Mouse (Mus musculus) forebrain, postnatal 0 days (tissue): ENCODE data around the gene Prex1. TPM values are rescaled to one million over a fixed set of nuclear protein-coding genes. Genes with fewer than 3 reads are reported as not detected.

Source experiments
- ATAC-seq: fragments of 200-750 bp; cut with Nextera tagmentation; 2 replicates; pipeline ENCODE4 v1.8.0; 2017; ENCODE audit warnings: mild to moderate bottlenecking, moderate library complexity
- DNase-seq: peaks from one replicate; pipeline ENCODE4 v3.0.0-alpha.2; 2015
- H3K27ac ChIP-seq: fragments of 300-500 bp; sonication (generic); 2 replicates; pipeline ENCODE4 v1.5.1; 2014; ENCODE audit warnings: low read depth, mild to moderate bottlenecking, antibody characterized with exemption, low read length, moderate library complexity, mixed read lengths
- H3K27me3 ChIP-seq: fragments of 300-500 bp; sonication (generic); 2 replicates; pipeline ENCODE4 v1.6.1; 2014; ENCODE audit warnings: mild to moderate bottlenecking, low read length, mixed read lengths; ENCODE audit not compliant: insufficient read depth
- H3K36me3 ChIP-seq: fragments of 300-500 bp; sonication (generic); 2 replicates; pipeline ENCODE4 v1.6.1; 2014; ENCODE audit warnings: mild to moderate bottlenecking, moderate library complexity; ENCODE audit not compliant: insufficient read depth
- H3K4me1 ChIP-seq: fragments of 300-500 bp; sonication (generic); 2 replicates; pipeline ENCODE4 v1.6.1; 2014; ENCODE audit warnings: antibody characterized with exemption; ENCODE audit not compliant: insufficient read depth
- H3K4me2 ChIP-seq: fragments of 300-500 bp; sonication (generic); 2 replicates; pipeline ENCODE4 v1.6.1; 2014; ENCODE audit warnings: low read depth, mild to moderate bottlenecking, moderate library complexity
- H3K4me3 ChIP-seq: fragments of 300-500 bp; sonication (generic); 2 replicates; pipeline ENCODE4 v1.5.1; 2014; ENCODE audit warnings: low read depth, low read length, mixed read lengths
- H3K9ac ChIP-seq: fragments of 300-500 bp; sonication (generic); 2 replicates; pipeline ENCODE4 v1.6.1; 2014; ENCODE audit warnings: mild to moderate bottlenecking
- H3K9me3 ChIP-seq: fragments of 300-500 bp; sonication (generic); 2 replicates; pipeline ENCODE4 v1.6.1; 2016; ENCODE audit warnings: low read length
- CTCF ChIP-seq: sonication (generic); IDR thresholded peaks from 2 replicates; pipeline ENCODE4 v1.5.1; 2016; ENCODE audit warnings: antibody characterized with exemption, control low read depth, low read depth
- WGBS: fragments of 180-500 bp; shearing (Covaris S2); extraction: QIAGEN DNeasy Blood & Tissue Kit; methylation state at CpG from one replicate; pipeline ENCODE4 v1.1.7; 2014; 5-methylcytosine and 5-hydroxymethylcytosine counted together
- polyA plus RNA-seq: library from polyadenylated mRNA; unstranded; fragments of >200 nt; fragmentation: Nextera tagmentation; extraction: Ambion mirVana; gene quantifications from 2 replicates; pipeline ENCODE4 v1.2.1, GENCODE M21; 2015
- total RNA-seq: library from RNA; depleted of rRNA; stranded (reverse); fragments of >200 nt; gene quantifications from 2 replicates; pipeline ENCODE4 v1.2.3, GENCODE M21; 2014

Gene Prex1
- total and polyA plus RNA-seq, 2 experiments from 2014 or later, result 17.5 to 31.3 TPM

GRCm38 (mm10) chr2:166676933-166677332 is 36.7 kb downstream of the Prex1 start:
- no peaks in the 10 kb centered on the region for H3K36me3 ChIP-seq
- H3K4me2 ChIP-seq, result no peak overlapping the region
- no peaks in the 10 kb centered on the region for H3K27me3 ChIP-seq
- no peak overlapping the region for H3K27ac ChIP-seq
- H3K9ac ChIP-seq, result no peak overlapping the region
- no peak overlapping the region for H3K4me3 ChIP-seq
- H3K4me1 ChIP-seq, result peaks cover 8% of the 10 kb centered on the region; the same call in 1 of the 2 replicates
- TF ChIP-seq CTCF, result no peak
- 53% methylated on average over 11 of the region's 11 CpGs for WGBS
- DNase-seq, result no peak
- no peaks in the 10 kb centered on the region for H3K9me3 ChIP-seq
- ATAC-seq, result no peak

- no peak for TF ChIP-seq CTCF
- ATAC-seq (peak; percentile 45), DNase-seq (peak; percentile 59)
- no peaks in the 10 kb centered on the region for H3K27me3 ChIP-seq
- H3K4me3 ChIP-seq, result no peak overlapping the region
- H3K36me3 ChIP-seq, result no peaks in the 10 kb centered on the region
- H3K4me1 ChIP-seq, result peaks cover 8% of the 10 kb centered on the region; the same call in 1 of the 2 replicates
- no peak overlapping the region for H3K27ac ChIP-seq
- no peak overlapping the region for H3K4me2 ChIP-seq
- WGBS, result 42% methylated on average over 14 of the region's 14 CpGs
- H3K9me3 ChIP-seq, result no peaks in the 10 kb centered on the region
- H3K9ac ChIP-seq, result no peak overlapping the region
These were observed 37.1 kb downstream of the Prex1 start for GRCm38 (mm10) chr2:166676498-166676897.

- H3K27me3 ChIP-seq, result no peaks in the 10 kb centered on the region
- WGBS, result 41% methylated on average over 14 of the region's 14 CpGs
- no peaks in the 10 kb centered on the region for H3K9me3 ChIP-seq
- H3K4me1 ChIP-seq, result peaks cover 8% of the 10 kb centered on the region; the same call in 1 of the 2 replicates
- no peak overlapping the region for H3K4me2 ChIP-seq
- TF ChIP-seq CTCF, result no peak
- ATAC-seq, result no peak
- no peak overlapping the region for H3K27ac ChIP-seq
- no peaks in the 10 kb centered on the region for H3K36me3 ChIP-seq
- no peak overlapping the region for H3K4me3 ChIP-seq
- no peak overlapping the region for H3K9ac ChIP-seq
- DNase-seq, result no peak
These were observed 37.8 kb downstream of the Prex1 start for GRCm38 (mm10) chr2:166675588-166676444.

- Histone ChIP-seq H3K9ac (no peak overlapping the region), H3K4me1 (peaks cover 8% of the 10 kb centered on the region; the same call in 1 of the 2 replicates), H3K36me3 (no peaks in the 10 kb centered on the region), H3K9me3 (no peaks in the 10 kb centered on the region), H3K27ac (no peak overlapping the region), H3K27me3 (no peaks in the 10 kb centered on the region), H3K4me2 (no peak overlapping the region), H3K4me3 (no peak overlapping the region)
- DNase-seq (no peak), ATAC-seq (no peak)
- WGBS, result 16% methylated on average over 9 of the region's 12 CpGs
- TF ChIP-seq CTCF, result no peak
These were observed 38.9 kb downstream of the Prex1 start for GRCm38 (mm10) chr2:166674693-166675092.

GRCm38 (mm10) chr2:166673951-166674350 is 39.7 kb downstream of the Prex1 start:
- DNase-seq (no peak), ATAC-seq (no peak)
- no peak overlapping the region for H3K4me2 ChIP-seq
- peaks cover 10% of the 10 kb centered on the region; the same call in 1 of the 2 replicates for H3K4me1 ChIP-seq
- H3K4me3 ChIP-seq, result no peak overlapping the region
- no peak overlapping the region for H3K27ac ChIP-seq
- H3K36me3 ChIP-seq, result no peaks in the 10 kb centered on the region
- H3K9me3 ChIP-seq, result no peaks in the 10 kb centered on the region
- H3K27me3 ChIP-seq, result no peaks in the 10 kb centered on the region
- TF ChIP-seq CTCF, result no peak
- H3K9ac ChIP-seq, result no peak overlapping the region
- 80% methylated on average over 12 of the region's 12 CpGs for WGBS

- no peak for ATAC-seq
- no peaks in the 10 kb centered on the region for H3K36me3 ChIP-seq
- WGBS, result 79% methylated on average over 14 of the region's 14 CpGs
These were observed 41.3 kb downstream of the Prex1 start for GRCm38 (mm10) chr2:166672171-166672965.

GRCm38 (mm10) chr2:166671614-166672013 is 42.0 kb downstream of the Prex1 start:
- no peak overlapping the region for H3K9ac ChIP-seq
- ATAC-seq, result no peak
- DNase-seq, result no peak
- TF ChIP-seq CTCF, result no peak
- H3K27ac ChIP-seq, result 0 out of 2 replicates have a peak overlapping the region, but pooled peaks have one; percentile 15
- H3K4me2 ChIP-seq, result no peak overlapping the region
- H3K36me3 ChIP-seq, result no peaks in the 10 kb centered on the region
- H3K4me3 ChIP-seq, result no peak overlapping the region
- WGBS, result 86% methylated on average over 14 of the region's 14 CpGs
- peaks cover 26% of the 10 kb centered on the region; the same call in 1 of the 2 replicates for H3K4me1 ChIP-seq
- H3K9me3 ChIP-seq, result no peaks in the 10 kb centered on the region
- H3K27me3 ChIP-seq, result no peaks in the 10 kb centered on the region

More at GRCm38 (mm10) chr2:166672171-166672965, 41.3 kb downstream of the Prex1 start:
- DNase-seq, result no peak
- H3K4me1 ChIP-seq, result peaks cover 25% of the 10 kb centered on the region; the same call in 1 of the 2 replicates
- TF ChIP-seq CTCF, result no peak
- no peak overlapping the region for H3K4me2 ChIP-seq
- H3K9me3 ChIP-seq, result no peaks in the 10 kb centered on the region
- H3K4me3 ChIP-seq, result no peak overlapping the region
- H3K27ac ChIP-seq, result 0 out of 2 replicates have a peak overlapping the region, but pooled peaks have one; percentile 15
- no peak overlapping the region for H3K9ac ChIP-seq
- H3K27me3 ChIP-seq, result no peaks in the 10 kb centered on the region
